Comparison of ENCODE assay signal across 27 mouse cellular contexts in genomic region chr1:185639486-185639885, GRCm38 (mm10).
"Had no signal": no experiment of that assay in that cellular context is flagged by ENCODE, and none has a peak within 500 bp of the region (broad histone marks: within the 10 kb centered on the region; RNA-seq: fewer than 3 reads in every experiment).

No protein-coding gene starts in this region.

- H3K27me3 ChIP-seq: embryonic facial prominence, embryonic 12.5 days; embryonic facial prominence, embryonic 13.5 days; embryonic facial prominence, embryonic 15.5 days; forebrain, embryonic 12.5 days; forebrain, embryonic 13.5 days; forebrain, embryonic 15.5 days; heart, embryonic 12.5 days had no signal

- H3K9ac ChIP-seq: embryonic facial prominence, embryonic 12.5 days; embryonic facial prominence, embryonic 13.5 days; embryonic facial prominence, embryonic 15.5 days; forebrain, embryonic 12.5 days; forebrain, embryonic 13.5 days; forebrain, embryonic 15.5 days; forebrain, postnatal 0 days; heart, embryonic 12.5 days had no signal

- H3K4me1 ChIP-seq: embryonic facial prominence, embryonic 10.5 days; embryonic facial prominence, embryonic 12.5 days; forebrain, embryonic 10.5 days; forebrain, embryonic 12.5 days; forebrain, embryonic 13.5 days; heart, embryonic 10.5 days; heart, embryonic 12.5 days had no signal

- DNase-seq: cerebellum, adult 9-10 months; cerebellum, adult 9-11 months; cerebellum, postnatal 10 days; cerebellum, postnatal 14 days; cerebellum, postnatal 25 days; cerebellum, postnatal 36 days; embryo, embryonic 11 days; forebrain, postnatal 0 days; gastrocnemius, adult 2 months; gastrocnemius, postnatal 14 days; gastrocnemius, postnatal 25 days; gastrocnemius, postnatal 36 days; heart, adult 18-20 months; heart, adult 2 months had no signal

- H3K4me3 ChIP-seq: embryonic facial prominence, embryonic 10.5 days; embryonic facial prominence, embryonic 12.5 days; embryonic facial prominence, embryonic 13.5 days; embryonic facial prominence, embryonic 15.5 days; erythroblast, embryonic 14.5 days; forebrain, embryonic 10.5 days; forebrain, embryonic 12.5 days; forebrain, embryonic 13.5 days; forebrain, embryonic 15.5 days; gastrocnemius, adult 2 months; heart, adult 2 months; heart, embryonic 10.5 days; heart, embryonic 12.5 days had no signal

- ATAC-seq: forebrain, embryonic 13.5 days; forebrain, embryonic 14.5 days; forebrain, embryonic 15.5 days; forebrain, postnatal 0 days had no signal

- H3K27ac ChIP-seq: embryonic facial prominence, embryonic 10.5 days; embryonic facial prominence, embryonic 12.5 days; embryonic facial prominence, embryonic 13.5 days; embryonic facial prominence, embryonic 15.5 days; forebrain, embryonic 10.5 days; forebrain, embryonic 12.5 days; forebrain, embryonic 13.5 days; forebrain, embryonic 15.5 days; gastrocnemius, adult 2 months; heart, adult 2 months; heart, embryonic 10.5 days had no signal

- H3K36me3 ChIP-seq: embryonic facial prominence, embryonic 10.5 days; embryonic facial prominence, embryonic 12.5 days; embryonic facial prominence, embryonic 13.5 days; embryonic facial prominence, embryonic 15.5 days; forebrain, embryonic 10.5 days; forebrain, embryonic 12.5 days; forebrain, embryonic 15.5 days; heart, embryonic 10.5 days; heart, embryonic 12.5 days had no signal

- H3K4me2 ChIP-seq: embryonic facial prominence, embryonic 12.5 days; embryonic facial prominence, embryonic 13.5 days; embryonic facial prominence, embryonic 15.5 days; forebrain, embryonic 12.5 days; forebrain, embryonic 13.5 days; forebrain, embryonic 15.5 days; heart, embryonic 11.5 days; heart, embryonic 12.5 days had no signal

- H3K9me3 ChIP-seq: embryonic facial prominence, embryonic 10.5 days; embryonic facial prominence, embryonic 12.5 days; embryonic facial prominence, embryonic 13.5 days; embryonic facial prominence, embryonic 15.5 days; forebrain, embryonic 10.5 days; forebrain, embryonic 12.5 days; forebrain, embryonic 13.5 days; forebrain, embryonic 15.5 days; heart, embryonic 10.5 days; heart, embryonic 12.5 days had no signal
